Mouse (Mus musculus) retina, postnatal 7 days (tissue): ENCODE data around the gene Cpa2.

ENCODE experiments used
- DNase-seq: peaks from one replicate; pipeline ENCODE4 v3.0.0-alpha.2; 2012; ENCODE audit warnings: low read depth, low spot score

Gene Cpa2

DNA sequence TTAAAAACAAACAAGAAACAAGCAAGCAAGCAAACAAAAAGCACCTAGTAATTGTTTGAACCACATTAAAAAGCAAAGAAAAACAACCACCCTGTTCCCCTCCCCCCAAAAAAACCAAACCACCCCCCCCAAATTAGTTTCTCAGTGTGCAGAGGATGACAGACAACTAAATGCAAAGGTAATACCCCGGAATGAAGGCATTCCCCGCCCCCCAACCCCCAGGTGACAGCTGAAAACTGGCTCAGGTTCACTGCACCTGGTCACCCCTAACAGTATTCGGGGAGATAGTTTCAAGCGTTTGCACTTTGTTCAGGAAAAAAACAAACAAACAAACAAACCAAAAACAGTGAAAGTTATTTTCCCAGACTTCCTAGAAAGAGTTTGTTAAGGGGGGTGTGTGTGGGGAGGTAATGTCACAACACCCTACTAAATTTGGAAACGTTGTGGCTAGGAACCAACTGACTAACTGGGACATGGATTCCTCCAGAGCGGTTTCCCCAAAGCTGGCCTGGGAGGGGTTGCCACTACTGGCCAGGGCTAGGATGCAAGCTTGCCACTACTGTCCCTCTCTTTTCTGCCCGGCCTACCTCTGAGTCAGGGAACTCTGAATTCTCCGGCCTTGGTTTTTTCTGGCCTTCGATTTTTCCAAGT, 6.4 kb downstream of the Cpa2 start:
- no peak for DNase-seq

DNA sequence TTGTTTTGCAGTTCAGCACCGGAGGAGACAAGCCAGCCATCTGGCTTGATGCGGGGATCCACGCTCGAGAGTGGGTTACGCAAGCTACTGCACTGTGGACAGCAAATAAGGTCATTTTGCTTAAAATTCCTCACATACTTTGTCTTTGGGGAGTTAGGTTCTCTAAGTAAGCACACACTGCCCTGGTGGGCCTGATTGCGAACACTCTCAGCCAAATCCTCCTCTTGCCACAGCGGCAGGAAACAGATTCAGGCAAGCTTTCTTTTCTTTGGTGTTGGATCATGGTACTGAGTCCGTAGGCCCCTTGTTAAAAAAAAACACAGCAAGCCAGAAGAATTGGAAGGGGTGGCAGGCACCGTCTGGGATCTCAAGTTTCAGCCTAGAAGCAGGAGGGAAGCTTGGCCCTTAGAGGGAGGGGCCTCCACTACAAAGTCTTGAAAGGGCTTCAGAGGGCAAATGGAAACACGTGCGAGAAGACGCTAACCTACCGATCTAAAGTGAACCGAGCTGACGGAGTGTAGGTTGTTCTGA, 7.9 kb downstream of the Cpa2 start:
- DNase-seq: no peak

DNA sequence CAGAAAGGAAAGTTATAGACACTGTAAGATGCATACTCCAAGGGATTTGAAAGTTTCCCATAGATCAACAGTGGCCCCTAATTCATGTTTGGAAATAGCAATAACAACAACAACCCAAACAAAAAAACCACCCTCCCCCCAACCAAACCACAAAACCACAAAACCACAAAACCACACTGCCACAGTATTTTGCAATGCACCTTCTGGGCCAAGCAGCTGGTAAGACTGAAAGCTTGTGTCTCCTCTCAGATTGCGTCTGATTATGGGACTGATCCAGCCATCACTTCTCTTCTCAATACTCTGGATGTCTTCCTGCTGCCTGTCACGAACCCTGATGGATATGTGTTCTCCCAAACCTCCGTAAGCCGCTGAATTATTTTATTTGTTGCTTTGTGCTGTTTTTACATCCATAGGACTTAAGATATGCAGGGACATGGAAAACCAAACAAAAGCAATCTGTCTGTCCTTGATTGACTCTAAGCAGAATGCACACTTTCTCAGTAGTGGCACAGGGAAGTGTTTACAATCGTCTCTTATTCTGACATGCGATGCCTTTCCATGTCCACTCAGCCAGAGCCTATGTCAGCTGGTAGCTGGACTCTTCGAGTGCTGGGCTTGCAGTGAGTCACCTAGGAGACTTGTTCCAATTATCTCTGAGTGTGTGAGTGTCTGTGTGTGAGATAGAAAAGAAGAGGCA, 9.3 kb downstream of the Cpa2 start:
- DNase-seq: no peak

DNA sequence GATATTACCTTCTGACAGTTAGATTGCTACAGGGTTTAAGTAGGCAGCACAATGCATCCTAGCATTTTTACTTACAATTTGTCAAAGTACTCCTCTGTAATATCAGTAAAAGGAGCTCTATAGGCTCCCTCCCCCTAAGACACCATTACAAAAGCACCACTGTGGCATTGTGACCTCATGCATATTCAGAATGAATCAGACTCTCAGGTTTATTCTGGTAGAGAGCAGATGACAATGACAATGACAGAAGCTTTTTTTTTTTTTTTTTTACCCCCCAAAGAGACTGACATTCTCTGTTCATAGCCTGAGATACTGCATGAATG, 9.8 kb downstream of the Cpa2 start:
- DNase-seq: no peak

DNA sequence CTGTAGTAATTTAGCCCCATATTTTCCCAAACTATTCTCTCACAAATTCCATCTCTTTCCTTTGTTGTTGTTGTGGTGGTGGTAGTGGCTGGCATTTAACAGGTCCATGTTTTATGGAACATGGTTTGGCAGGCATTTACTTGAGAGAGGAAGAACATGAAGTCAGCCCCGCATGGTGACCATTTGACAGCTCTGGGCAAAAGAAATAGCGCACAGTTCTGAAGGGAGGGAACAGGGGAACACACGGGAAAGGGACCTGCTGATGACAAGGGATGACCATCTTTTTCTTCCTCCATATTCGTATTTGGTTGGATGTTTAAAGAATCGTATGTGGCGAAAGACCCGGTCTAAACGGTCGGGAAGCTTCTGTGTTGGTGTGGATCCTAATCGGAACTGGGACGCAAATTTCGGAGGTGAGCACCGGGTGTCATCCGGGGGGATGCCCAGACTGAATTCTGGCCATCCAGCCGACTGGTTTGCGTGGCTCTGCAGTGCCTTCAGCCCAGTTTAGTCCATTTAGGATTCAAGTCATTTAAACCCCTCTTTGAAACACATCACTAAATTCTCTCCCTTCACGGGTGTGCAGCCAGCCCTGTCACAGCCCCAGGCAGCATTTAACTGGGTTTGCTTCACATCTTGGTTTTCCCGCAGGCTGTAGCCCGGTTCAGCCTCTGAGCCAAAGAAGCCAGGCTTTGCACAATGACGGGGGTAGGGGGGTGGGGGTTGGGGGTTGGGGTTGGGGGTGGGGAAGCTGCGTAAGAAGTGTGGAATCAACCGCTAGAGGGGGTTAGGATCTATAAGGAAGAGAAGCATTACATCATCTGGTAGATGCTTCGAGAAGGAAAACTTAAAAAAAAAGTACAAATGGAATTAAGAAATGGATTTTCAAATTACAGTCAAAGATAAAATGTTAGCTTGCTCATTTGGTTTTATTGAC, 10.5 kb downstream of the Cpa2 start:
- DNase-seq: peak; percentile 35

DNA sequence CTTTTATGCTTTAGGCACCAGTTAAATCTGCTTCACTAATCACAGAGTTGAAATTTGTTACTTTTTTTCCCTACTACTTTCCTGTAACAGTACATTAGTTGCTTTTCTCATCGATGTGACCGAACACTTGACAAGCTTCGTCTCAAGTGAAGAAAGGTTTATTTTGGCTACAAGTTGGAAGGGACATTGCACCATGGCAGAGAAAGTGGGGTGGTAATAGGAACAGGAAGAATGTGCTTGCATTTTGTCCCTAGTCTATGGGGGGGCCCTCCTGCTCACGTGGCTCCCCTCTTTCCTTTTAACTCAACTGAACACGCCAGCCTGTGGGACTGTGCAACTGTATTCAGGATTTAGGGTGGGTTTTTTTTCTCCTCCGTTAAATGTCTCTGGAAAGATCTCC, 11.2 kb downstream of the Cpa2 start:
- no peak for DNase-seq

DNA sequence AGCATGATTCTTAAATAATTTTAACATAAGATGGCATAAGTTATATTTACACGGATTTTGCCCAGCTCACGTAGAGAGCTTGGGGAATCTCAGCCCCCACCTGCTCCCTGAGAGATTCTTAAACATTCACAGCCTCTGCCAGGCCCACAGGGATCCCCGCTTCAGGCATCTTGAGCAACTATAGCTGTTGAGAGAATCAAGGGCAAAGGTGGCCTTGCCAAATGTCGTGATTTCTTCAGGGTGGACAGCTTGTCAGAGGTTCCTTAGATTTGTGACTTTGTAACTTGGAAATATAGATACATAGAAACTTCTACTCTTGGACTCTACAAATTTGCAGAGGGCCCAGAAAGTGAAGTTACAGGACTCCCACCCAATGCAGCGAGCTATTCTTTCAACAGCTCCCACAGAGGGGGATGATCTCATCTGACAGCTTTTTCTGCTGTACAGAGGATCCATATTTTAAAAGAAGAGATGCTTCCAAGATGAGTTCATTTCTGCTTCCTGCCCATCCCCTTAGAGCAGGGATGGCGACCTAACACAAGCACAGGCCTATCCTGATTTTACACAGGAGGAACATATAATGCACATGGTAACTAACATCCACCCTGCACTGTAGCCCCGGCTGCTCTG, 12.1 kb downstream of the Cpa2 start:
- DNase-seq: no peak

DNA sequence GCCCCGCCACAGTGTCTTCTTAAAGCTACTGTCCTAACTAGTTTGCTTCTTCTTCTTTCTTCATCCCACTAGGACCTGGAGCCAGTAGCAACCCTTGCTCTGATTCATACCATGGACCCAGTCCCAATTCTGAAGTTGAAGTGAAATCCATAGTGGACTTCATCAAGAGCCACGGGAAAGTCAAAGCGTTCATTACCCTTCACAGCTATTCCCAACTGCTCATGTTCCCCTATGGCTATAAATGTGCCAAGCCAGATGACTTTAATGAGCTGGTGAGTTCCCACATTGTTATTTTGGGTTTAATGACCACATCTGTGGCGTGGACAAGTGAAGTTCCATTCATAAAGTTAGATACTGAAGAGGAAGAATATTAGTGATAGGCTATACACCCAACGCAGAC, 12.7 kb downstream of the Cpa2 start:
- DNase-seq: no peak

DNA sequence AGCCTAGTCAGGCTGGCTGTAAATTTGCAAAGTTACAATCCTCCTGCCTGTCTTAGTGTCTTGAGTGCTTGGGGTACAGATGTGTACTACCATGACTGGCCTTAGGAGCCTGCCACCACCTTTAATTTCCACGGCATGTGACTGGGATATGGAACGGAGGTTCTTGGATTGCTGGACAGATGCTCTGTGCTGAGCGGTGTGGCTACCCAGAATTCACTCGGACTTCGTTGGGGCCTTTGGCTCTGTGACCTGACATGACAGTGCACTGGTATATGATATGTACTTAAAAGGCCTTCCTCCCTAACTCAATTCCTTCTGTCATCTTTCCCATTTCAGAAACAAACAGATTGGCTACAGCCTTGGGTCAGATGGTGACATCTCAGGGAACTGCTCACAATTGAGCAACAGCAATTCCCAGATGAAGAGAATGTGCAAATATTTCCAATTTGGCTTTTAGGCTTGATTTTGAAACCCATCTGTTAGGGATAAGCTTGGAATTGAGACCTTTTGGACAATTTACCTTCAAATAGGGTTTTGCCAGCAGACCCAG, 13.3 kb downstream of the Cpa2 start:
- no peak for DNase-seq

DNA sequence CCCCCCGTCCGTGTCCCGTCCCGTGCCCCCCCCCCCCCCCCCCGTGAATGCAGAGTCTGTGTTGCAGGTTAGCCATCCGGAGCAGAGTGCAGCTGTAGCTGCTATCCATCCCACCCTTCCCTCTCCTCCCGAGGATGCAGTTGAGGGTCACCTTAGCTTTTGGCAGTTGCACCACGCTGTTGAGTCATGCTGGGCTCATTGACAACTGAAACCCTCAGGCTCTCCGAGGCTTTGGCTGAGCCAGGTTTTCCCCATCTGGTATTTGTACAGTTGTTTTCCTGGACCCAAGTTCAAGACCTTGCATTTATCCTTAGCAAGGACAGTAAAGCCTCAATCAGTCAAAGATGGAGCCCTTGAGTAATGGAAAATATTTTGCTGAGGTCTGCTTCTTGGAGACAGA, 14.7 kb downstream of the Cpa2 start:
- no peak for DNase-seq

DNA sequence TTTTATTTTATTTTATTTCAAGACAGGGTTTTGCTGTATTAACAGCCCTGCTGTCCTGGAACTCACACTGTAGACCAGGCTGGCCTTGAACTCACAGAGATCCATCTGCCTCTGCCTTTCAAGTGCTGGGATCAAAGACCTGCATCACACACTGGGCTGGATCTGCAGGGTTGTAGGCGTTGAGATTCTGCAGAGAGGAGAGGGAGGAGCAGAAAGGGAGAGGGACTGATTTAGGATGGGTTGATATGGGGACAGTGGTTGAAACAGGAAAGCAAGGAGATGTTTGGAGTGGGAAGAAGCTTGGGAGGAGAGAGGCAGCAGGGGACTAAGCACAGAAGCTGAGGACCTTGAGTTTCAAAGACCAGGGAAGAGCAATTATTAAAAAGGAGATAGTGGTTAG, 18.3 kb downstream of the Cpa2 start:
- DNase-seq: no peak

DNA sequence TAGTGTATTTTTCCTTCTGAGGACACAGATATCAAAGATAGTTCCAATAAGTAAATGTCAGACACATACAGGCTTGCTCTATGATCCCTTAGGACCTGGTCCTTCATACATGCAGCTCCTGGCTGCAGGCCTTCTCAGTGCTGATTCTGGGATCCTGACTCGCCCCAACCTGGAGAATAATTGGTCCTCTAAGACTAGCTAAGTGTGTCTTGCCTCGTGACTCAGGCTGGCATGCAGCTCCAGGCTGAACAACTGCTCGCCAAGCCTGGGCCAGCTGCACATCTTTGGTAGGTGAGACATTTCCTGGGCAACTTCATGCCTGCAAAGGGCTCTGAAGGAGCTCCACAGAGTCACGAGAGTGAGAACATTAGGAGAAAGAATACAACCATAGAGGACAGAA, 20.8 kb downstream of the Cpa2 start:
- DNase-seq: no peak

DNA sequence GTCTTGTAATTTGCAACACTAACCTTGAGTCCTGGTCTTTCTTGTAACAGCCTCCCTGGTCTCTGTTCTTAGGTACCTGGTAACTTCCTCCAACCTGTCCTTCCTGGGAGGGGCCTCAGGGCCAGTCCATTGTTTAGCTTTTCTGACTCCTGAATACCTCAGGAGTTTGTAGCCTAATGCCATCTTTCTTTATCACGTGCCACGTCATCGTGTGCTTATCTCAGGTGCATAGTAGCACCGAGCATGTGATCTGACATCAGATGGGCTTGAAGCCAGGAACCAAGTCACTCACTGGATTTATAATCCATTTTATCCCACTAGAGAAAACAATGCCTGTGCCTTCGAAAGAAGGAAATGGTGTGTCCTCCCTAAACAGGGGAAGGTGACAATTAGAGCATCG, 22.2 kb downstream of the Cpa2 start:
- DNase-seq: no peak

DNA sequence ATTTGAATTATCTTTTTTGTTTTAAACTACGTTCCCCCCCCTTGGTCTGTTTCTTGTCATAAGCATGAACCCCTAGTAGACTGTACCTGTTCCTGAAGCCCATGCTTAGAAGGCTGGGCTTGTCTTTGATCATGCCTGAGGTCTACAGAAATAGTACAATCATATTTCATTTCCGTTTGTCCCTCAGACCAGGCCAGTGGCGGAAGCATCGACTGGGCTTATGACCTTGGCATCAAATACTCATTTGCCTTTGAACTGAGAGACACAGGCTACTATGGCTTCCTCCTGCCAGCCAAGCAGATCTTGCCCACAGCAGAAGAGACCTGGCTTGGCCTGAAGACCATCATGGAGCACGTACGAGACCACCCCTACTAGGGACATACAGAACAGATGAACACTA, 22.7 kb downstream of the Cpa2 start:
- no peak for DNase-seq

DNA sequence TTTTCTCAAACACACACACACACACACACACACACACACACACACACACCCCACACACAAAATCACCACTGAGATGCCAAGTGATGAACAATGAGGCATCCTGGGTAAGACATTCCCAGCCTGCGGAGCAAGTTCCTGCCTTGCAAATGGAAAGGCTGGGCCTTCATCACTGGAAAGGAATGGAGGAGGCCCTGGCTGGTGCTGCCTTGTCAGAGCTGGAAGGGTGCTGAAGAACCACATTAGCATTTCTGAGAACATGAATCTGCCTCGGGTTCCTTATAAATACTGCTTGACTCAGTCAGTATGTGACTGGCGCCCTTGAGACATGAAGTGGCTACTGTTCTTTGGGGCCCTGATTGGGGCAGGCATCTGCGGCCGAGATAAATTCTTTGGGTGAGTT, 26.7 kb downstream of the Cpa2 start, which contains the start of gene Cpa4:
TSS of gene Cpa4 (plus strand) at position 301 of the 400 bp plus-strand sequence.
- no peak for DNase-seq

DNA sequence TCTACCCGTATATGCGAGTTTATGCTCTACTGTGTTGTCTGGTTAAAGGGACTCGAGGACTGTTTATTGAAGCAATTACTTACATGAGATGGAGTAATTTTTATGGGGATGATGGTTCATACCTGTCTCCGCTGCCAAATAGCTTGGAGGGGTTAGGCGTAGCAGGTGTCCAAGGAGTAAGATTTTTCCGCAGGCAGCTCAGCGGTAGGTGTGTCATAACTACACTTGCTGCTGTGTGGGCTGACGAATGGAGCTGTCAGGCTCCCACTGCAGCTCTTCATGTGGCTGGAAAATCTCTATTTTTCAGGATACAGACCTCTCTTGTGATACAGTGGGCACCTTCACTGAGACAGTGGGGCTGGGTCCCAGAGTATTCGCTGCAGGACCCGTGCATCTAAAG, 27.9 kb downstream of the Cpa2 start:
- no peak for DNase-seq

DNA sequence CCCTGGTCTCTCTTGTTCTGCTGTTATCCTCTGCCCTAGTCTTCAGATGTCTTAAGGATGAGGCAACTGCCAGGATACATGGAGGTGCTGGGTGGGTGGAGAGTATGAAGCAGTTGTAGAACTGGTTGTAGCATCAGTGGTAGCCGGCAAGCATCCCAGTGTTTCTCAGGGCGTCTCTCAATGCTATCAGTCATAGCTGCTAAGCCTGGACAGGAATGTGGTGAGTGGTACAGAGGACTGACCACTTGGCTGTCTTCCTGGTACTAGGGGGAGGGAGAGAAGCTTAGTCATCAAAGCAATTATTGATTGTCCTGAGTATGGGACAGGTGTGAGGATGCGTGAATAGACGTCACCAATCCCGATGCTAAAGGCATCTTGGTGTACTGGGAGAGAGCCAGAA, 28.6 kb downstream of the Cpa2 start:
- no peak for DNase-seq

DNA sequence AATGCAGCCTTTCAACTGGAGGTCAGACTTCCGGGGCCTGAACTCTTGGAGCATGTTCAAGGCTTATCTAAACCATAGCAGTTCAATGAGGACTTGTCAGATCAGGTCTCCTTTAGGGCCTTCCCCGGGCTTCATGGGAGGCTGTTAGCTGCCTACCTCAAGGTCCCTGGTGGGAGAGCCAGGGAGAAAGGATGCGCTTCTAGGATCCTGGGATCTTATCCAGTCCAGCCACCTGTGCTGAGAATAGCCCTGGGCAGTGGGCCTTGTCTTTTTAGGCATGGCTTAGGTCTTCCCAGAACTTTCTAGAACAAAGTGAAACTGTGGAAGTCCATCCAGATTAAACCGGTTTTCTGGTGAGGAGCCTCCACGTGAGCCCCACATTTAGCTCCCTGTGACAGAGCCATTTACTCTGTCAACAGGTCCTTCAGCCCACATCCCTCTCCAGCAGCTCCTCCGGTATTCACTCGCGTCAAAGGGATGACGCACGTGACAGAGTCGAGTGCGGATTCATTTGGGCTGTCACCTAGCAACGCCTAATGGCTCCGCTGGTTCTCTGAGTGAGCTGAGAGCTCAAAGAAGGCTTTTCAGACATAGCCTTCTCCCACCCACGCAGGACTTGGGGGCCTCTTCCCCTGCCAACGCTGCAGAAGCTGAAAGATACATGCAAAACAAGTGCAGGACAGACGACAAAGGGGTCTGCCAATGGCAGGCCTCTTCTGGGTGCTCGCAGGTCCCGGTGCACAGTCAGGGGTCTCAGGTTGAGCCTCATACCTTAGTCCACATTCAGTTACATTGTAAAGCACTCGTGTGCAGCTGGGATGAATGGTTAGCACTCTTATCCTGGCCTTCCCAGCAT, 31.3 kb downstream of the Cpa2 start:
- no peak for DNase-seq

DNA sequence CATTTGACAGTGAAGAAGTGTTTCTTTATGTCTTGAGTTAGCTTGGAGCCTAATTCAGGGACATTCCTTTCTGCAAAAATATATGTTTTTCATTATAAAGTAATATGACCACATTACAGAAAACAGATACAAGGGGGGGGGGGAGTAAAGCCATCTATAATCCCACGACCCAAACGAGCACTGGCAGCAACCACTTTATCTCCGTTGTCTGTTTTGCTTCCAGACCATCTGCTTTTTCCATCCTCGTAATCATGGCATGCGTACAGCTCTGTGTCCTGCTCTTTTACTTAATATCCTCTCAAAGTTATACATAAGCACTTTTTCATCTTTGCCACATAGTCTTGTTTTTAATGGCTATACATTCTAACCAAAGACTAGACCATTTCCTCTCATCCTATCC, 32.0 kb downstream of the Cpa2 start:
- no peak for DNase-seq

DNA sequence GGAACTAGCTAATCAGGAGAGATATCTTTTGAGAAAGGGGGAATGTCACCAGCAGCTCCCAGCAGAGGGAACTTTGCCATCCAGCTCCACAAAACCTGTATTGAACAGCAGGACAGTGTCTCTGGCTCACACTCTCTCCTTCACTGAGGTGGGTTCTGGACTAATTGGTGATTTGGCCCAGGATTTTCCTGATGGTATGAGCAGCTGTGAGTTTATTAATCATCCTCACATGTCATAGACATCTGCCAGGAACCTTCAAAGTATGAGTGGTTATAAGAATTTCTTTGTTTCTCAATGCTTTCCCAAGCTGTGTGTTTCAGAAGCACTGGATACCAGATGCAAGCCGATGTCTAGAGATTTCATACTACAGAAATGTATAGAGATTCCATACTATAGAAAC, 33.6 kb downstream of the Cpa2 start:
- no peak for DNase-seq
